Mouse (Mus musculus): ENCODE results near the gene Gucy2e. TPM values are rescaled to one million over a fixed set of nuclear protein-coding genes. Genes with fewer than 3 reads are reported as not detected.

The Gucy2e gene
- polyA plus RNA-seq, 1 experiment from 2014 or later: 0.04 TPM

GRCm38 (mm10) chr11:69251135-69251842 is 14.5 kb upstream of the Gucy2e start:
- no peaks in the 10 kb centered on the region for H3K9me3 ChIP-seq (ENCODE audit: control insufficient read depth, low read length)
- no peak overlapping the region for H3K4me3 ChIP-seq (ENCODE audit: low read depth, low read length)
- H3K4me2 ChIP-seq: no peak overlapping the region
- no peaks in the 10 kb centered on the region for H3K36me3 ChIP-seq (ENCODE audit: control insufficient read depth, insufficient read depth, low read length)
- ATAC-seq (ENCODE audit: low FRiP score): no peak
- H3K27ac ChIP-seq (ENCODE audit: low read depth, low read length): no peak overlapping the region
- H3K4me1 ChIP-seq (ENCODE audit: control insufficient read depth, insufficient read depth, low read length): peaks cover 3% of the 10 kb centered on the region; the same call in 1 of the 2 replicates
- H3K27me3 ChIP-seq (ENCODE audit: control insufficient read depth, insufficient read depth, low read length): no peaks in the 10 kb centered on the region
- H3K9ac ChIP-seq (ENCODE audit: low read length): no peak overlapping the region
- WGBS: 59% methylated on average over 14 of the region's 14 CpGs
- no peak for DNase-seq (ENCODE audit: low spot score, missing footprints)

- no peaks in the 10 kb centered on the region for H3K27me3 ChIP-seq (ENCODE audit: control insufficient read depth, insufficient read depth, low read length)
- ATAC-seq (ENCODE audit: low FRiP score): no peak
Observed at GRCm38 (mm10) chr11:69250106-69250505, 13.3 kb upstream of the Gucy2e start.

GRCm38 (mm10) chr11:69249131-69249530 is 12.3 kb upstream of the Gucy2e start:
- WGBS: 90% methylated on average over 3 of the region's 3 CpGs
- no peaks in the 10 kb centered on the region for H3K9me3 ChIP-seq (ENCODE audit: control insufficient read depth, low read length)
- DNase-seq (ENCODE audit: low spot score, missing footprints) (no peak), ATAC-seq (ENCODE audit: low FRiP score) (no peak)
- H3K4me3 ChIP-seq (ENCODE audit: low read depth, low read length): no peak overlapping the region
- H3K9ac ChIP-seq (ENCODE audit: low read length): no peak overlapping the region
- H3K27me3 ChIP-seq (ENCODE audit: control insufficient read depth, insufficient read depth, low read length): no peaks in the 10 kb centered on the region
- H3K36me3 ChIP-seq (ENCODE audit: control insufficient read depth, insufficient read depth, low read length): no peaks in the 10 kb centered on the region
- H3K27ac ChIP-seq (ENCODE audit: low read depth, low read length): no peak overlapping the region
- H3K4me1 ChIP-seq (ENCODE audit: control insufficient read depth, insufficient read depth, low read length): peaks cover 3% of the 10 kb centered on the region; the same call in 1 of the 2 replicates
- no peak overlapping the region for H3K4me2 ChIP-seq

More at GRCm38 (mm10) chr11:69250106-69250505, 13.3 kb upstream of the Gucy2e start:
- H3K4me2 ChIP-seq: no peak overlapping the region
- no peak overlapping the region for H3K27ac ChIP-seq (ENCODE audit: low read depth, low read length)
- H3K4me1 ChIP-seq (ENCODE audit: control insufficient read depth, insufficient read depth, low read length): peaks cover 3% of the 10 kb centered on the region; the same call in 1 of the 2 replicates
- no peak overlapping the region for H3K4me3 ChIP-seq (ENCODE audit: low read depth, low read length)
- H3K9me3 ChIP-seq (ENCODE audit: control insufficient read depth, low read length): no peaks in the 10 kb centered on the region
- H3K36me3 ChIP-seq (ENCODE audit: control insufficient read depth, insufficient read depth, low read length): no peaks in the 10 kb centered on the region
- WGBS: 83% methylated on average over 5 of the region's 5 CpGs
- DNase-seq (ENCODE audit: low spot score, missing footprints): no peak
- H3K9ac ChIP-seq (ENCODE audit: low read length): no peak overlapping the region

GRCm38 (mm10) chr11:69245643-69246042 is 8.8 kb upstream of the Gucy2e start:
- no peak overlapping the region for H3K9ac ChIP-seq (ENCODE audit: low read length)
- no peak overlapping the region for H3K4me2 ChIP-seq
- no peaks in the 10 kb centered on the region for H3K36me3 ChIP-seq (ENCODE audit: control insufficient read depth, insufficient read depth, low read length)
- DNase-seq (ENCODE audit: low spot score, missing footprints) (no peak), ATAC-seq (ENCODE audit: low FRiP score) (no peak)
- 64% methylated on average over 2 of the region's 2 CpGs for WGBS
- H3K27ac ChIP-seq (ENCODE audit: low read depth, low read length): no peak overlapping the region
- no peaks in the 10 kb centered on the region for H3K4me1 ChIP-seq (ENCODE audit: control insufficient read depth, insufficient read depth, low read length)
- no peaks in the 10 kb centered on the region for H3K9me3 ChIP-seq (ENCODE audit: control insufficient read depth, low read length)
- no peak overlapping the region for H3K4me3 ChIP-seq (ENCODE audit: low read depth, low read length)
- H3K27me3 ChIP-seq (ENCODE audit: control insufficient read depth, insufficient read depth, low read length): no peaks in the 10 kb centered on the region

GRCm38 (mm10) chr11:69244911-69245310 is 8.1 kb upstream of the Gucy2e start:
- 24% methylated on average over 2 of the region's 2 CpGs for WGBS
- H3K4me3 ChIP-seq (ENCODE audit: low read depth, low read length): no peak overlapping the region

GRCm38 (mm10) chr11:69236061-69236925 is 543 bp downstream of the Gucy2e start:
- Histone ChIP-seq H3K4me1 (ENCODE audit: control insufficient read depth, insufficient read depth, low read length) (peaks cover 5% of the 10 kb centered on the region), H3K4me3 (ENCODE audit: low read depth, low read length) (peak overlapping the region; percentile 31), H3K27me3 (ENCODE audit: control insufficient read depth, insufficient read depth, low read length) (peaks cover 11% of the 10 kb centered on the region), H3K4me2 (peak overlapping the region; percentile 64), H3K36me3 (ENCODE audit: control insufficient read depth, insufficient read depth, low read length) (no peaks in the 10 kb centered on the region), H3K9ac (ENCODE audit: low read length) (peak overlapping the region; percentile 43), H3K9me3 (ENCODE audit: control insufficient read depth, low read length) (no peaks in the 10 kb centered on the region), H3K27ac (ENCODE audit: low read depth, low read length) (no peak overlapping the region)
- DNase-seq (ENCODE audit: low spot score, missing footprints) (peak; percentile 92), ATAC-seq (ENCODE audit: low FRiP score) (peak; percentile 35)
- WGBS: 2% methylated on average over 51 of the region's 51 CpGs

More at GRCm38 (mm10) chr11:69244911-69245310, 8.1 kb upstream of the Gucy2e start:
- ATAC-seq (ENCODE audit: low FRiP score) (no peak), DNase-seq (ENCODE audit: low spot score, missing footprints) (peak; percentile 94)
- H3K9ac ChIP-seq (ENCODE audit: low read length): no peak overlapping the region
- H3K4me1 ChIP-seq (ENCODE audit: control insufficient read depth, insufficient read depth, low read length): no peaks in the 10 kb centered on the region
- H3K27ac ChIP-seq (ENCODE audit: low read depth, low read length): no peak overlapping the region
- no peaks in the 10 kb centered on the region for H3K9me3 ChIP-seq (ENCODE audit: control insufficient read depth, low read length)
- H3K4me2 ChIP-seq: no peak overlapping the region
- no peaks in the 10 kb centered on the region for H3K27me3 ChIP-seq (ENCODE audit: control insufficient read depth, insufficient read depth, low read length)
- H3K36me3 ChIP-seq (ENCODE audit: control insufficient read depth, insufficient read depth, low read length): no peaks in the 10 kb centered on the region

- Histone ChIP-seq H3K27ac (ENCODE audit: low read depth, low read length) (no peak overlapping the region), H3K36me3 (ENCODE audit: control insufficient read depth, insufficient read depth, low read length) (no peaks in the 10 kb centered on the region), H3K9me3 (ENCODE audit: control insufficient read depth, low read length) (no peaks in the 10 kb centered on the region), H3K9ac (ENCODE audit: low read length) (peak overlapping the region; percentile 43), H3K27me3 (ENCODE audit: control insufficient read depth, insufficient read depth, low read length) (peaks cover 11% of the 10 kb centered on the region), H3K4me1 (ENCODE audit: control insufficient read depth, insufficient read depth, low read length) (peaks cover 5% of the 10 kb centered on the region), H3K4me2 (peak overlapping the region; percentile 64), H3K4me3 (ENCODE audit: low read depth, low read length) (peak overlapping the region; percentile 31)
- DNase-seq (ENCODE audit: low spot score, missing footprints) (peak; percentile 97), ATAC-seq (ENCODE audit: low FRiP score) (peak; percentile 91)
- under 1% methylated on average over 33 of the region's 33 CpGs for WGBS
Observed at GRCm38 (mm10) chr11:69235285-69236060, 1.4 kb downstream of the Gucy2e start.

- Histone ChIP-seq H3K27ac (ENCODE audit: low read depth, low read length) (no peak overlapping the region), H3K36me3 (ENCODE audit: control insufficient read depth, insufficient read depth, low read length) (no peaks in the 10 kb centered on the region), H3K9me3 (ENCODE audit: control insufficient read depth, low read length) (no peaks in the 10 kb centered on the region), H3K4me2 (no peak overlapping the region), H3K4me3 (ENCODE audit: low read depth, low read length) (no peak overlapping the region), H3K9ac (ENCODE audit: low read length) (no peak overlapping the region), H3K27me3 (ENCODE audit: control insufficient read depth, insufficient read depth, low read length) (peaks cover 11% of the 10 kb centered on the region), H3K4me1 (ENCODE audit: control insufficient read depth, insufficient read depth, low read length) (peaks cover 5% of the 10 kb centered on the region)
- DNase-seq (ENCODE audit: low spot score, missing footprints): peak; percentile 78
- WGBS: 84% methylated on average over 2 of the region's 2 CpGs
- no peak for ATAC-seq (ENCODE audit: low FRiP score)
Observed at GRCm38 (mm10) chr11:69233141-69233540, 3.7 kb downstream of the Gucy2e start.
